Mouse (Mus musculus) layer of hippocampus, adult 9-11 months (tissue): ENCODE measurements around the gene Ehmt2.
A peak's percentile ranks its signal among the peaks of the same experiment; 100 is the strongest.
"Not testable (repeated sequence)": the region's sequence is repeated elsewhere in the genome, so short reads cannot be mapped to it uniquely, and the experiment has no call there.

Experiments used
- DNase-seq: peaks from one replicate; pipeline ENCODE4 v3.0.0; 2022

Gene Ehmt2

GRCm38 (mm10) chr17:34893072-34893824 lies 5.0 kb upstream of the Ehmt2 start:
- no peak for DNase-seq

DNA sequence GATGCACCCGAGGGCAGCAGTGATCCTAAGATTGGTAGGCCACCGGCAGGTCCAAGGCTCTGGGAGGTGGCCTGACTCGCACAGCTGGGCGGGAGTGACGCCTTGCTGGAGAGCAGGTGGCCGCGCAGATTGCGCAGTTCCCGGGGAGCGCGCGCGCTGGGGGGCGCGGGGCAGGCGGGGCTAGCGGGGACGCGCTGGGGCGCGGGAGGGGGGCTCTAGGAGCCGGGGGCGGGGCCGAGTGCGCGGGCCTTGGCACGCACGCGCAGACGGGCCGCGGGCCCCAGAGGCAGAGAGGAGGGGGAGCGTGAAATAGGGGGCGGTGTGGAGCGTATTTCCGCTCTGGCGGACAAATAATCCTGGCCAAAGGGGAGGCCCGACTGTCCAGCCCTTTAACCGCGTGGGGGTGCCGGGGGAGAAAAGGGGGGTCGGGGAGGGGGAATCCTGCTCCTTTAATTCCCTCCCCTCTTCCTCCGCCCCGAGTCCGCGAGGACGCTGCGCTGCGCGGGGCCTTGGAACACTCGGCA lies 4.1 kb upstream of the Ehmt2 start:
- peak; percentile 94 for DNase-seq

- peak; percentile 48 for DNase-seq
Observed at GRCm38 (mm10) chr17:34894801-34895530, 3.3 kb upstream of the Ehmt2 start.

DNA sequence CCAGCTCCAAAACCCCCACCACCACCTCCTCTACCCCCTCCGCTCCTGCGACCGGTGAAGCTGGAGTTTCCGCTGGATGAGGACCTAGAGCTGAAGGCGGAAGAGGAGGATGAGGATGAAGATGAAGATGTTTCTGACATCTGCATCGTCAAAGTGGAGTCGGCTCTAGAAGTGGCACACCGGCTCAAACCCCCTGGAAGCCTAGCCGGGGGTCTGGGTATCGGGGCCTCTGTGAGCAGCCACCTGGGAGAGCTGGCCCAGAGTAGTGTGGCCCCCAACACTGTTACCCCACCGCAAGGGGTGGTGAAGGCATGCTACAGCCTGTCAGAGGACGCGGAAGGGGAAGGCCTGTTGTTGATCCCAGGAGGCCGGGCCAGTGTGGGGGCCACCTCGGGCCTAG lies 2.5 kb upstream of the Ehmt2 start:
- no peak for DNase-seq

- DNase-seq: no peak
Observed at GRCm38 (mm10) chr17:34896366-34896765, 1.9 kb upstream of the Ehmt2 start.

DNA sequence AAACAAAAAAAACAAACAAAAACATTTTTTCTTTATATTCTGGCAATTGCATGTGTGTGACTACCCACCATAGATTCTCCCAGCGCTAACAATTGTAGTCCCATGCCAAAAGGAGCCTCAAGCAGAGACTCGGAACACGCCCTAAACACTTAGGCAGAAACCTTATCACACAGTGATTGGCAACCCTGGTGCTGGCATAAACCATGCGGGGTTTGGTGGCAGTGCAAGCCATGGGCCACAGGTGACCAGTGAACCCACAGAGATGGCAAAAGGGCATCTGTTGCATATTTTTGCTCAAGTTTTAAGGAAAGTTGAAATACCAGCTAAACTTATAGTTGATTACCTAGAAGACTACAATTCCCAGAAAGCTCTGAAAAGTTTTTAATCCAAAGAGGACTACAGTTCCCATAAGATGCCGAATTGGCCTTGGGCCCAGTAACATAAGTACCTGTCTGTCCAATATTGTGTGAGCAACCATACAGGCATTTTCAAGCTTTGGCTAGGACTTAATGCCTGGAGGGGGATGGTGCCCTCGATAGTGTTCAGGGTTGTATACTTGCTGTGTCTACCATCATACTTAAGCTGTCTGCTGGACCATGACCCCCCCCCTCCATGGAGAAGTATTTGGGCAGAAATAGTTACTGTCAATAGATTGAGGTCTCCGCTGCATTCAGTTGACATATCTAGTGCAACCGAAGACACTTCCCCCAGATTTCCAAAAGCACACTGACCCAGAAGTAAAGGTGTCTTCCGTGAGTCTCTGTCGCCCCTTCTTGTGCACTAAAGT lies 703 bp upstream of the Ehmt2 start:
- DNase-seq: peak; percentile 68

DNA sequence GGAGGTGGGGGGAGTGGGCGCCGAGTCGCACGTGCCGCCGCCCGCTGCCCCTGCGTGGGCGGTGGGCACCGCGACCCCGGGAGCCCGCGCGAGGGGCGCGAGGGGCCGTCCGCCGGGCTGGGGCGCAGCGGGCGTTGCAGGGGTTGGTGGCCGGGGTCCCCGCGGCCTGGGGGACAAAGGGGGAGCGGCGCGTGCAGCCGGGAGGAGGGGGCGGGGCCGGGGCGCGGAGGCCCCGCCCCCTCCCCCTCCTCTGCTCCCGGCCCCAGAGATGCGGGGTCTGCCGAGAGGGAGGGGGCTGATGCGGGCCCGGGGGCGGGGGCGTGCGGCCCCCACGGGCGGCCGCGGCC lies 410 bp downstream of the Ehmt2 start:
- no peak for DNase-seq

DNA sequence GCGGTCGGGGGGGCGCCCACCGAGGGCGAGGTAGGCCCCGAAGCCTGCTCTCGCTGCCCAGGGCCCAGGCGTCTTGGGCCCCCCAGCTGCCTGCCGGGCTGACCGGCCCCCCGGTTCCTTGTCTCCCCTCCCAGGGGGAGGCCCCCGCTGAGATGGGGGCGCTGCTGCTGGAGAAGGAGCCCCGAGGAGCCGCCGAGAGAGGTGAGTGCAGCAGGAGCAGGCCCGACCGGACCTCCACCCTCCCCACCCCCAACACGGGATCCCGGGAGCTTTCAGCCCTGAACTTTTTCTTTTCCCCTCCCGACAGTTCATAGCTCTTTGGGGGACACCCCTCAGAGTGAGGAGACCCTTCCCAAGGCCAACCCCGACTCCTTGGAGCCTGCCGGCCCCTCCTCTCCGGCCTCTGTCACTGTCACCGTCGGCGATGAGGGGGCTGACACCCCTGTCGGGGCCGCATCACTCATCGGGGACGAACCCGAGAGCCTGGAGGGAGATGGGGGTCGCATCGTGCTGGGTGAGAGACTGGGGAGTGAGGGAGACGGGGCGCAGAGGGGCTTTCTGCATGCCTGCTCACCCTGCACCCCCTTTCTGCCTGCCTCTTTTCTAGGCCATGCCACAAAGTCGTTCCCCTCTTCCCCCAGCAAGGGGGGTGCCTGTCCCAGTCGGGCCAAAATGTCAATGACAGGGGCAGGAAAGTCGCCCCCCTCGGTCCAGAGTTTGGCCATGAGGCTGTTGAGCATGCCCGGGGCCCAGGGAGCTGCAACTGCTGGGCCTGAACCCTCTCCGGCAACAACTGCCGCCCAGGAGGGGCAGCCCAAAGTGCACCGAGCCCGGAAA lies 1.0 kb downstream of the Ehmt2 start:
- DNase-seq: peak; percentile 22

GRCm38 (mm10) chr17:34899890-34900243 lies 1.6 kb downstream of the Ehmt2 start:
- no peak for DNase-seq

GRCm38 (mm10) chr17:34900826-34901225 lies 2.6 kb downstream of the Ehmt2 start:
- DNase-seq: not testable (repeated sequence)

DNA sequence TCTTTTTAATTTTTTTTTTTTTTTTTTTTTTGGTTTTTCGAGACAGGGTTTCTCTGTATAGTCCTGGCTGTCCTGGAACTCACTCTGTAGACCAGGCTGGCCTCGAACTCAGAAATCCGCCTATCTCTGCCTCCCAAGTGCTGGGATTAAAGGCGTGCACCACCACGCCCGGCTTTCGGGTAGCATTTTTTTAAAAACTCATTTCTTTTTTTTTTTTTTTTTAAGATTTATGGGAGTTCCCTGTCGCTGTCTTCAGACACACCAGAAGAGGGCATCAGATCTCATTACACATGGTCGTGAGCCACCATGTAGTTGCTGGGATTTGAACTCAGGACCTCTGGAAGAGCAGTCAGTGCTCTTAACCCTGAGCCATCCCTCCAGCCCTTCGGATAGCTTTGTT lies 3.7 kb downstream of the Ehmt2 start:
- DNase-seq: not testable (repeated sequence)

- DNase-seq: no peak
Observed at GRCm38 (mm10) chr17:34902895-34903294, 4.6 kb downstream of the Ehmt2 start.

DNA sequence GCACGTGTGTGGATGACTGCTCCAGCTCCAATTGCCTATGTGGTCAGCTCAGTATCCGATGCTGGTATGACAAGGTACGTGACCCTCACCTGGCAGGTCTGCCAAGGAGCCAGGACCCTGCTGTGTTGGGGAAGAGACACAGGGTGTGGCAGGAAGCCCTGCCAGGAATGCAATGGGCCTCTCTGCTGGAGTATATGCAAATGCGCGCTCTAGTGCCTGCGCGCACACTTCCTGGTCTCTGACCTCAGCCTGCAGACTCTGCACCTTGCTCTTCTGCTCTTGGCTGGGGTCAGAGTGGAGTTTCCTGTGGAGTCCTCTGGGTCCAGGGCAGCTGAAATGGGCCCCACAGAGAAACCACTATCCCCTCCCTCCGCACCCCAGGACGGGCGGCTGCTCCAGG lies 12.7 kb downstream of the Ehmt2 start:
- no peak for DNase-seq

DNA sequence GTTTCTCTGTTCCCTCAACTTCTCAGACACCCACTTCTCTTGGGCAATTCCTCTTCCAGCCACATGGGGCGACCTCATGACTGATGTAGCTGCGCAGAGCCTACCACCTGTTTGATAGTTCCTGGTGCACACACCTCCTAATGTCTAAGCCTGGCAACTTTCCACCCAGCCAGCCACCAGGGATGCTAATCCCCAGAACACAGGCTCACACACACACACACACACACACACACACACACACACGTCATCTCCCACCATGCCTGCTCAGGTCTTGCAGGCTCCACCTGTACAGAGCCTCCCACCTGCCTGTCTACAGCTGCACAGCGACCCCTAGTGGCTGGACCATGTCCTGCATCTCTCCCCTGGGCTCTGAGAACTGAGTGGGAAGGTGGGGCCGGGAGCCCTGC lies 13.7 kb downstream of the Ehmt2 start:
- DNase-seq: no peak

- DNase-seq: no peak
Observed at GRCm38 (mm10) chr17:34913930-34914665, 15.8 kb downstream of the Ehmt2 start, which contains the start of gene Slc44a4. Gene Slc44a4, plus strand, starts transcription at chr17:34914466.

GRCm38 (mm10) chr17:34915410-34915831 lies 17.2 kb downstream of the Ehmt2 start:
- DNase-seq: no peak

- no peak for DNase-seq
Observed at GRCm38 (mm10) chr17:34916316-34916715, 18.0 kb downstream of the Ehmt2 start.

DNA sequence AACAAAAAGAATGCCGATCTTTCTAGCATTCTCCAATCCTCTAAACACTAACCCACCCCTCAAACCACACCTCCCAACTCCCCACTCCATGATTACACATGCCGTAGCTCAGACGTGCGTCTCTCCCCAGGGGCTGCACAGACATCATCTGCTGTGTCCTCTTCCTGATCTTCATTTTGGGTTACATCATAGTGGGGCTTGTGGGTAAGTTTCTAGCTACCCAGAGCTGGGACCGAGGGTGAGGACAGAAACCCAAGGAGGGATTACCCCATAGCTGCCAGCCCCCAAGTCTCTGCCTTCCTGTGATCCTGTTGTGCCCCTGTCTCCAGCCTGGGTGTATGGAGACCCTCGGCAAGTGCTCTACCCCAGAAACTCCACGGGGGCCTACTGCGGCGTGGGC lies 18.9 kb downstream of the Ehmt2 start:
- no peak for DNase-seq

GRCm38 (mm10) chr17:34922939-34923338 lies 24.7 kb downstream of the Ehmt2 start:
- no peak for DNase-seq

DNA sequence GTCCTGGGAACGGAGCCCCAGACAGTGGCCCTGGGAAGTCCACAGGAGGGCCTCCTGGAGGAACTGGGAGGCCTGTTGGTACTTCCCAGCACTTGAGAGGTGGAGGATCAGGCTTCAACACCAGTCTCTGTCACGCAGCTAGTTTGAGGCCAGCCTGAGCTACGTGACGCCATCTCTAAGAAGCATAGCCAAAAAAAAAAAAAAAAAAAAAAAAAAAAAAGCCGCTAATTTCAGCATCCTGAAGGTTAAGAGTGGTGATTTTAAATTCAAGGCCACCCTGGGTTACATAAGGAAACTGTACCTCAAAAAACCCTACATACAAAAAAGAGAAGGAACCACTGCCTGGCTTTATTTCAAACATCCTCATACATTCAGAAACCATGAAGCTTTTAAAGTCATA lies 26.0 kb downstream of the Ehmt2 start:
- DNase-seq: no peak

- no peak for DNase-seq
Observed at GRCm38 (mm10) chr17:34927306-34928019, 29.2 kb downstream of the Ehmt2 start.
